Mouse (Mus musculus) liver, embryonic 14.5 days (tissue): ENCODE data around the gene Zbed3. TPM values are rescaled to one million over a fixed set of nuclear protein-coding genes. Genes with fewer than 3 reads are reported as not detected.

ENCODE experiments used
- ATAC-seq: fragments of 200-750 bp; cut with Nextera tagmentation; 2 replicates; pipeline ENCODE4 v1.8.0; 2017; ENCODE audit warnings: moderate number of reproducible peaks, mild to moderate bottlenecking, moderate library complexity; ENCODE audit not compliant: insufficient read depth
- DNase-seq, 3 experiments: peaks; one replicate each; pipeline ENCODE4 v3.0.0-alpha.2; 2012 to 2013; ENCODE audit warnings: low read depth in 3 of 3, low spot score in 3 of 3
- H3K27ac ChIP-seq: fragments of 300-500 bp; sonication (generic); 2 replicates; pipeline ENCODE4 v1.5.1; 2014; ENCODE audit warnings: moderate library complexity, mild to moderate bottlenecking, control low read depth, inconsistent platforms
- H3K27me3 ChIP-seq: fragments of 300-500 bp; sonication (generic); 2 replicates; pipeline ENCODE4 v1.6.1; 2014; ENCODE audit warnings: mild to moderate bottlenecking, low read length, moderate library complexity; ENCODE audit not compliant: control insufficient read depth, insufficient read depth
- H3K36me3 ChIP-seq: fragments of 300-500 bp; sonication (generic); replicated peaks from 2 replicates; pipeline ENCODE4 v1.6.1; 2014; ENCODE audit warnings: low read depth; ENCODE audit not compliant: control insufficient read depth, insufficient read depth
- H3K4me1 ChIP-seq, 2 experiments: fragments of 200-500 bp in 1 of 2; fragments of 300-500 bp in 1 of 2; sonication (generic) in 1 of 2; replicated peaks; 2 replicates each; pipeline ENCODE4 v1.6.1; 2012 to 2014; ENCODE audit warnings: antibody characterized with exemption in 1 of 2, inconsistent platforms in 1 of 2, low read length in 1 of 2; ENCODE audit not compliant: control insufficient read depth in 2 of 2, insufficient read depth in 2 of 2
- H3K4me2 ChIP-seq: fragments of 300-500 bp; sonication (generic); 2 replicates; pipeline ENCODE4 v1.6.1; 2014; ENCODE audit warnings: low read depth, mild to moderate bottlenecking, control low read depth, moderate library complexity
- H3K4me3 ChIP-seq, 2 experiments: fragments of 200-500 bp in 1 of 2; fragments of 300-500 bp in 1 of 2; sonication (generic) in 1 of 2; 2 replicates each; pipeline ENCODE4 v1.5.1; 2012 to 2014; ENCODE audit warnings: low read depth in 2 of 2, low read length in 2 of 2, mild to moderate bottlenecking in 2 of 2, control low read depth in 1 of 2, inconsistent platforms in 1 of 2, moderate library complexity in 1 of 2; ENCODE audit not compliant: insufficient read depth in 1 of 2
- H3K9ac ChIP-seq: fragments of 300-500 bp; sonication (generic); replicated peaks from 2 replicates; pipeline ENCODE4 v1.6.1; 2014; ENCODE audit warnings: mild to moderate bottlenecking, control low read depth, moderate library complexity
- H3K9me3 ChIP-seq: fragments of 300-500 bp; sonication (generic); 2 replicates; pipeline ENCODE4 v1.6.1; 2016; ENCODE audit warnings: low read length, mixed read lengths; ENCODE audit not compliant: control insufficient read depth
- CTCF ChIP-seq: IDR thresholded peaks from 2 replicates; pipeline ENCODE4 v1.5.1; 2016; ENCODE audit warnings: antibody characterized with exemption, low read depth, control low read depth
- EP300 ChIP-seq: IDR thresholded peaks from 2 replicates; pipeline ENCODE4 v1.6.1; 2016; ENCODE audit warnings: antibody characterized with exemption, low read depth
- WGBS: fragments of 180-500 bp; shearing (Covaris S2); extraction: QIAGEN DNeasy Blood & Tissue Kit; methylation state at CpG from one replicate; pipeline ENCODE4 v1.1.7; 2014; ENCODE audit not compliant: insufficient replicate concordance; 5-methylcytosine and 5-hydroxymethylcytosine counted together
- polyA plus RNA-seq, 2 experiments: library from polyadenylated mRNA; depleted of rRNA in 1 of 2; stranded (reverse) in 1 of 2; unstranded in 1 of 2; fragments of >200 nt; fragmentation: Nextera tagmentation in 1 of 2; extraction: Ambion mirVana in 1 of 2; gene quantifications; 2 replicates each; pipeline versions ENCODE4 v1.2.1 to v1.2.3; 2012 to 2014

Zbed3 gene
- polyA plus RNA-seq (2012; rRNA removed), result 4.6 TPM in 2 replicates
- polyA plus RNA-seq (2014; fragmentation: Nextera tagmentation; extraction: Ambion mirVana), result 4.1 and 5.0 TPM in 2 replicates

GRCm38 (mm10) chr13:95323400-95323799 lies at the start of gene Zbed3:
TSS of gene Zbed3 (plus strand) at chr13:95323612.
- Histone ChIP-seq H3K9me3 (no peaks in the 10 kb centered on the region), H3K4me3 (peak within 1 kb of the TSS; percentile 64 to 69), H3K27ac (no peak within 1 kb of the TSS), H3K36me3 (no peaks in the 10 kb centered on the region), H3K27me3 (peaks cover 5% of the 10 kb centered on the region; the same call in 1 of the 2 replicates), H3K4me2 (peak within 1 kb of the TSS; percentile 73), H3K4me1 (peaks cover 0 to 6% of the 10 kb centered on the region in 2 experiments; a peak in 1 of 4 replicates), H3K9ac (no peak within 1 kb of the TSS)
- 65% methylated on average over 6 of the region's 6 CpGs for WGBS
- DNase-seq (no peak), ATAC-seq (no peak)
- TF ChIP-seq EP300 (no peak), CTCF (no peak)

GRCm38 (mm10) chr13:95278426-95279025 lies 44.9 kb upstream of the Zbed3 start:
- WGBS, result 59% methylated on average over 4 of the region's 4 CpGs
- no peaks in the 10 kb centered on the region for H3K9me3 ChIP-seq
- TF ChIP-seq CTCF (no peak), EP300 (no peak)
- H3K4me2 ChIP-seq, result no peak overlapping the region
- no peaks in the 10 kb centered on the region for H3K27me3 ChIP-seq
- DNase-seq (no peak), ATAC-seq (no peak)
- peaks cover 0 to 2% of the 10 kb centered on the region in 2 experiments; a peak in 1 of 4 replicates for H3K4me1 ChIP-seq
- H3K36me3 ChIP-seq, result no peaks in the 10 kb centered on the region
- H3K9ac ChIP-seq, result no peak overlapping the region
- H3K27ac ChIP-seq, result no peak overlapping the region
- H3K4me3 ChIP-seq, result no peak overlapping the region

- Histone ChIP-seq H3K27ac (no peak overlapping the region), H3K27me3 (no peaks in the 10 kb centered on the region), H3K4me3 (no peak overlapping the region), H3K4me2 (no peak overlapping the region), H3K9ac (no peak overlapping the region), H3K36me3 (no peaks in the 10 kb centered on the region), H3K4me1 (no peaks in the 10 kb centered on the region), H3K9me3 (no peaks in the 10 kb centered on the region)
- ATAC-seq, result no peak
- TF ChIP-seq EP300, result no peak
- no peak for TF ChIP-seq CTCF
- 37% methylated on average over 7 of the region's 7 CpGs for WGBS
- no peak for DNase-seq
These were observed 41.4 kb upstream of the Zbed3 start for GRCm38 (mm10) chr13:95281740-95282673.

GRCm38 (mm10) chr13:95286989-95287388 lies 36.4 kb upstream of the Zbed3 start:
- ATAC-seq, result no peak
- peak in 2 of 3 experiments; percentile 5 to 13 for DNase-seq
- TF ChIP-seq EP300 (no peak), CTCF (peak; percentile 77)
- Histone ChIP-seq H3K4me1 (no peaks in the 10 kb centered on the region), H3K4me2 (no peak overlapping the region), H3K4me3 (no peak overlapping the region), H3K36me3 (no peaks in the 10 kb centered on the region), H3K9ac (no peak overlapping the region), H3K27me3 (no peaks in the 10 kb centered on the region), H3K27ac (no peak overlapping the region), H3K9me3 (no peaks in the 10 kb centered on the region)
- WGBS, result 9% methylated on average over 7 of the region's 7 CpGs

- DNase-seq, result no peak
- Histone ChIP-seq H3K36me3 (no peaks in the 10 kb centered on the region), H3K9me3 (no peaks in the 10 kb centered on the region), H3K27ac (no peak overlapping the region), H3K4me3 (no peak overlapping the region), H3K9ac (no peak overlapping the region), H3K27me3 (no peaks in the 10 kb centered on the region), H3K4me1 (no peaks in the 10 kb centered on the region), H3K4me2 (no peak overlapping the region)
- no peak for ATAC-seq
- TF ChIP-seq CTCF, result no peak
- TF ChIP-seq EP300, result no peak
- 76% methylated on average over 7 of the region's 7 CpGs for WGBS
These were observed 35.4 kb upstream of the Zbed3 start for GRCm38 (mm10) chr13:95288027-95288426.
